Mouse (Mus musculus): ENCODE data around the gene Gm26657. TPM values are rescaled to one million over a fixed set of nuclear protein-coding genes. Genes with fewer than 3 reads are reported as not detected.

Gm26657 gene
- polyA plus RNA-seq, 1 experiment from 2014 or later = not detected

DNA sequence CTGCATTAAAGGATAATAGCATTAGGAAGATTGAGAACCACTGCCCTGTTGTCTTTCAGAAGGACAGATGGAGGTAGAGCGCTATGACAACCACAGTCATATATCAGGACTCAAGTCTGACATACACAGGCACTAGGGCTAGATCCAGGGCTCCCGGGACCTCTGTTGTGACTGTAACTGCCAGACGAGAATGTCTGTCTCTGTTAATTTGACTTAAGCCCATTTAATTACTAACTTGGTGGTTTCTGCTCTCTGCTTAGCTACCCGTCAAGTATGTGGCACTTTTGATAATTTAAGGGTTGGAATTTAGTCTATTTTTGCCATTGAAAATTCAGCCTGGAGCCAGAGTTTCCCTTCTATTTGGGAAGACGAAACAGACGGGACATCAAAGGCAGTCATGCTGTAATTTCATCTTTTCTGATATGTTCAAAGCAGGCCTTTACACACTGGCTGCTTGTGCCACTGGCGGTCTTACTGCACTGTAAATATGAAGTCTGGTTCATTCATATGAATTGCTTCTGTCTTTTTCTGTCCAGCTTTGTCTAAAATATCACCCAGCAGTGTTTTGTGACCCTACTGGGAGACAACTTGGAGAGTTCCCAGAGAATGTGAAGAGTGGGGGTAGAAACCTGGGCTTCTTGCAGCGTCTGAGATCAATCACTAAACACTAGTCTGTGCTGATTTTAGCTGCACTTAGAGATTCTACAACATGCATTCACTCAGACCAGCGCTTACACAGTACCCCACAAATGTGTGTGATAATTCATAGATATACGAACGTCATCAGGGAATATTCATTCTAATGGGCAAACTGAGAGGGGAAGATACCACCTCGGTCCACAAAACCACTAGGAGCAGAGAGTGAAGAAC is 21.1 kb upstream of the Gm26657 start:
- Histone ChIP-seq H3K27me3 (ENCODE audit: insufficient read depth, low read length) (no peaks in the 10 kb centered on the region), H3K9me3 (ENCODE audit: low read depth, low read length) (no peaks in the 10 kb centered on the region), H3K27ac (ENCODE audit: low read depth) (no peak overlapping the region), H3K4me2 (no peak overlapping the region), H3K9ac (no peak overlapping the region), H3K4me1 (ENCODE audit: insufficient read depth) (no peaks in the 10 kb centered on the region), H3K36me3 (ENCODE audit: insufficient read depth) (no peaks in the 10 kb centered on the region), H3K4me3 (ENCODE audit: low read depth, low read length) (no peak overlapping the region)
- peak; percentile 14; the same call in 1 of the 2 replicates for ATAC-seq (ENCODE audit: insufficient read depth)
- WGBS = 44% methylated on average over 12 of the region's 12 CpGs
- peak; percentile 52 for DNase-seq
- TF ChIP-seq CTCF (IDR thresholded peaks at IDR 0.05; ENCODE audit: low read depth) = no peak

GRCm38 (mm10) chr4:56719456-56719855 is 20.4 kb upstream of the Gm26657 start:
- WGBS = 55% methylated on average over 9 of the region's 9 CpGs
- Histone ChIP-seq H3K36me3 (ENCODE audit: insufficient read depth) (no peaks in the 10 kb centered on the region), H3K27me3 (ENCODE audit: insufficient read depth, low read length) (no peaks in the 10 kb centered on the region), H3K4me3 (ENCODE audit: low read depth, low read length) (no peak overlapping the region), H3K27ac (ENCODE audit: low read depth) (no peak overlapping the region), H3K9me3 (ENCODE audit: low read depth, low read length) (no peaks in the 10 kb centered on the region), H3K4me2 (no peak overlapping the region), H3K9ac (no peak overlapping the region), H3K4me1 (ENCODE audit: insufficient read depth) (no peaks in the 10 kb centered on the region)
- peak; percentile 35; the same call in 1 of the 2 replicates for ATAC-seq (ENCODE audit: insufficient read depth)
- no peak for DNase-seq
- TF ChIP-seq CTCF (IDR thresholded peaks at IDR 0.05; ENCODE audit: low read depth) = no peak

- Histone ChIP-seq H3K4me2 (no peak overlapping the region), H3K4me1 (ENCODE audit: insufficient read depth) (no peaks in the 10 kb centered on the region), H3K27me3 (ENCODE audit: insufficient read depth, low read length) (no peaks in the 10 kb centered on the region), H3K27ac (ENCODE audit: low read depth) (no peak overlapping the region), H3K9ac (no peak overlapping the region), H3K4me3 (ENCODE audit: low read depth, low read length) (no peak overlapping the region), H3K36me3 (ENCODE audit: insufficient read depth) (no peaks in the 10 kb centered on the region), H3K9me3 (ENCODE audit: low read depth, low read length) (no peaks in the 10 kb centered on the region)
- 73% methylated on average over 9 of the region's 9 CpGs for WGBS
- no peak for TF ChIP-seq CTCF (IDR thresholded peaks at IDR 0.05; ENCODE audit: low read depth)
- DNase-seq = no peak
- no peak for ATAC-seq (ENCODE audit: insufficient read depth)
Observed at GRCm38 (mm10) chr4:56720403-56720802, 19.5 kb upstream of the Gm26657 start.

DNA sequence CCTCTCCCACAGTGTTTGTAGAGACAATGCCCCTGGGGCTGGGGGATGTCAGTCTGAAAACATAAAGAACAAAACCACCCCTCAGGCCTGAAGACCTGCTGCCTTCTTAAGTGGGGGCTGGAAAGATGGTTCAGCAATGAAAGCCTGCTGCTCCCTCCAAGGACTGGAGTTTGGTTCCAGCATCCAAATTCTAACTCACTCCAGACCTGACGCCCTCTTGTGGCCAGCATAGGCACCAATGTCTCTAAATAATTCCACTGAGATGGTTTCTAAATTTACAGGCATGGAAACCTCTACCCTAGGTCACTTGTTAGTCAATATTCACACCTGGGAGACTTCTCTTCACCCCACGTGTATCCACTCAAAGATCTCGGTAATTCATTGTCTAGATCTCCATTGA is 18.4 kb upstream of the Gm26657 start:
- H3K4me2 ChIP-seq = no peak overlapping the region
- TF ChIP-seq CTCF (IDR thresholded peaks at IDR 0.05; ENCODE audit: low read depth) = peak; percentile 68
- H3K9ac ChIP-seq = no peak overlapping the region
- H3K36me3 ChIP-seq (ENCODE audit: insufficient read depth) = no peaks in the 10 kb centered on the region
- no peaks in the 10 kb centered on the region for H3K9me3 ChIP-seq (ENCODE audit: low read depth, low read length)
- ATAC-seq (ENCODE audit: insufficient read depth) (no peak), DNase-seq (peak; percentile 69)
- 34% methylated on average over 3 of the region's 3 CpGs for WGBS
- no peaks in the 10 kb centered on the region for H3K27me3 ChIP-seq (ENCODE audit: insufficient read depth, low read length)
- H3K27ac ChIP-seq (ENCODE audit: low read depth) = no peak overlapping the region
- no peaks in the 10 kb centered on the region for H3K4me1 ChIP-seq (ENCODE audit: insufficient read depth)
- H3K4me3 ChIP-seq (ENCODE audit: low read depth, low read length) = no peak overlapping the region

DNA sequence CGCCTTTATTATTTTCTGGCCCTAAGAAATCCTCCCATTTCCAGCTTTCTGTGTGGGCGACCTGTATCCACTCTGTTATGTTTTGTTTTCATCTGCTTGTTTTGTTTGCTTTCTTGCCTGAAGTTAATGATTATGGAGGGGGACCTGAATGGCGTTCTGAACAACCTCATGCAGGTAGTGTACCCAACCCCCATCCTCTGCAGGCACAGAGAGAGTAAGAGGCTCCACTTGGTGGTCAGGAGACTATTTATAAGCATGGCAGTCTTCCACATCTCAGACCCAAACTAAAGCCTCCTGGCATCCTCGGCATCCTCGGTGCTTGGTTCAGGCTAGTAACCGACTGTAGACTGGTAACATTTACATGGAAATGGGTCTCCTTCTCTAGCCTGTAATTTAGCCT is 17.5 kb upstream of the Gm26657 start:
- WGBS = 59% methylated on average over 6 of the region's 6 CpGs
- H3K4me2 ChIP-seq = no peak overlapping the region
- H3K9me3 ChIP-seq (ENCODE audit: low read depth, low read length) = no peaks in the 10 kb centered on the region
- H3K9ac ChIP-seq = no peak overlapping the region
- H3K36me3 ChIP-seq (ENCODE audit: insufficient read depth) = no peaks in the 10 kb centered on the region
- no peak for DNase-seq
- H3K4me1 ChIP-seq (ENCODE audit: insufficient read depth) = no peaks in the 10 kb centered on the region
- H3K4me3 ChIP-seq (ENCODE audit: low read depth, low read length) = no peak overlapping the region
- no peak for ATAC-seq (ENCODE audit: insufficient read depth)
- H3K27ac ChIP-seq (ENCODE audit: low read depth) = no peak overlapping the region
- no peaks in the 10 kb centered on the region for H3K27me3 ChIP-seq (ENCODE audit: insufficient read depth, low read length)
- no peak for TF ChIP-seq CTCF (IDR thresholded peaks at IDR 0.05; ENCODE audit: low read depth)

- Histone ChIP-seq H3K4me1 (ENCODE audit: insufficient read depth) (no peaks in the 10 kb centered on the region), H3K36me3 (ENCODE audit: insufficient read depth) (no peaks in the 10 kb centered on the region), H3K27ac (ENCODE audit: low read depth) (no peak overlapping the region), H3K4me2 (no peak overlapping the region), H3K27me3 (ENCODE audit: insufficient read depth, low read length) (no peaks in the 10 kb centered on the region), H3K9me3 (ENCODE audit: low read depth, low read length) (no peaks in the 10 kb centered on the region), H3K4me3 (ENCODE audit: low read depth, low read length) (no peak overlapping the region), H3K9ac (no peak overlapping the region)
- 82% methylated on average over 6 of the region's 6 CpGs for WGBS
- no peak for TF ChIP-seq CTCF (IDR thresholded peaks at IDR 0.05; ENCODE audit: low read depth)
- ATAC-seq (ENCODE audit: insufficient read depth) (no peak), DNase-seq (no peak)
Observed at GRCm38 (mm10) chr4:56723237-56723636, 16.6 kb upstream of the Gm26657 start.

- Histone ChIP-seq H3K9me3 (ENCODE audit: low read depth, low read length) (no peaks in the 10 kb centered on the region), H3K4me2 (no peak overlapping the region), H3K4me3 (ENCODE audit: low read depth, low read length) (no peak overlapping the region), H3K36me3 (ENCODE audit: insufficient read depth) (no peaks in the 10 kb centered on the region), H3K27me3 (ENCODE audit: insufficient read depth, low read length) (no peaks in the 10 kb centered on the region), H3K9ac (no peak overlapping the region), H3K4me1 (ENCODE audit: insufficient read depth) (no peaks in the 10 kb centered on the region), H3K27ac (ENCODE audit: low read depth) (no peak overlapping the region)
- ATAC-seq (ENCODE audit: insufficient read depth) (no peak), DNase-seq (peak; percentile 17)
- WGBS = 50% methylated on average over 8 of the region's 8 CpGs
- peak; percentile 49 for TF ChIP-seq CTCF (IDR thresholded peaks at IDR 0.05; ENCODE audit: low read depth)
Observed at GRCm38 (mm10) chr4:56725839-56726238, 14.0 kb upstream of the Gm26657 start.
